Mouse (Mus musculus) MN1 (cell line): ENCODE measurements around the gene Ipo9.
A peak's percentile ranks its signal among the peaks of the same experiment; 100 is the strongest.
"Not testable (repeated sequence)": the region's sequence is repeated elsewhere in the genome, so short reads cannot be mapped to it uniquely, and the experiment has no call there.

Experiments used
- DNase-seq: peaks from one replicate; pipeline ENCODE4 v3.0.0-alpha.2; 2016; ENCODE audit warnings: low spot score

The Ipo9 gene

GRCm38 (mm10) chr1:135427390-135427789 is 2.9 kb downstream of the Ipo9 start:
- DNase-seq = no peak

DNA sequence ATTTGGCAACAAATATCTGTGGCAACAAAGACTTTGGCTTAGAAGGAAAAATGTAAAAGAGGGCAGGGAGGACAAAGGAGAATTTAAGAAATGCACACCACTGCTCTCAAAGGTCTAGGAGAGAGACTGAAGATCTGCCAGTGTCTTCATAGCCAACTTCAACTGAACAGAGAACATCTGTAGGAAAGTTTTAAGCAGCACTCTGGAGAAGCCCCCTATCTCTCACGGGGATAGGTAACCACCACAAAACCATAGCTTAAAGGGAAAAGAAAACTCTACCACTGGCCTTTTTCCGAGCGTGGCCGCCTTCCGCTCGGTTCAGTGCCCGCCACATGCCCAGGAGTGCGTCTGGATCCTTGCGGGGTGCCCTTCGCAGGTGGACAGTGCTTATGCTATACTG is 3.7 kb downstream of the Ipo9 start:
- no peak for DNase-seq

- no peak for DNase-seq
These were observed 7.5 kb downstream of the Ipo9 start for GRCm38 (mm10) chr1:135422772-135423171.

DNA sequence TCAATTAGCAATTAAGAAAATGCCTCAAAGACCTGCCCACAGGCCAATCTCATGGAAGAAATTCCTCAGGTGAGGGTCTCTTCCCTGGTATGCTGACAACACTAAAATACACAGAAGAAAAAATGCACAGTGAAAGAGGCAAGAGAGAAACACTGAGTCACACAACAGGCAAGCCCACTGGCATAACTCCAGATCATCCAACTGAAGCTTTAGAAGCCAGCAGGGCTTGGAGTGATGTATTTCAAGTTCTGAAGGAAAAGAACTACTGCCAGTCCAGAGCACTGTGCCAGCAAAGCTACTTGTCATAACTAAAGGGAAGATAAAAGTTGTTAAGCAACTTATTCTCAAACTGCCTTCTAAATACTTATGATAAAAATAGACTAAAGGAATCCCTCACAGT is 16.3 kb downstream of the Ipo9 start:
- no peak for DNase-seq

GRCm38 (mm10) chr1:135412130-135412529 is 18.2 kb downstream of the Ipo9 start:
- peak; percentile 13 for DNase-seq

DNA sequence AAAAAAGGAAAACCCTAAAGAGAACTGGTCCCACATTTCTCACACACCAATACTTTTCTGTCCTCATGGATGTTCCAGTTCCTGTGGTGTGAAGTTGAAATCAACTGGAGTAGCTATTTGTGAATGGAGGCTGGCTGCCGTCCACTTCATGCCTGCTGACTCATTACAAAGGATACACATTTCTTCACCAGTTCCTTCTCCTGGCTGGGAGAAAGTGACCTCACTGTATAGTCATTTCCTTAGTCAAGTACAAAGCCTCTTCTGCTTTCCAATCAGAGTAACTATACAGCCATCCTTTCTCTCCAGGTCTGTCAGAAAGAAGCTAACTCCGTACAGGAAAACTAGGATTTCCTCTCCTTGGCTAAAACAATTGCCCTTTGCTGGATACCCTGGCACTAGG is 19.3 kb downstream of the Ipo9 start:
- peak; percentile 56 for DNase-seq

GRCm38 (mm10) chr1:135408973-135409372 is 21.3 kb downstream of the Ipo9 start:
- no peak for DNase-seq

DNA sequence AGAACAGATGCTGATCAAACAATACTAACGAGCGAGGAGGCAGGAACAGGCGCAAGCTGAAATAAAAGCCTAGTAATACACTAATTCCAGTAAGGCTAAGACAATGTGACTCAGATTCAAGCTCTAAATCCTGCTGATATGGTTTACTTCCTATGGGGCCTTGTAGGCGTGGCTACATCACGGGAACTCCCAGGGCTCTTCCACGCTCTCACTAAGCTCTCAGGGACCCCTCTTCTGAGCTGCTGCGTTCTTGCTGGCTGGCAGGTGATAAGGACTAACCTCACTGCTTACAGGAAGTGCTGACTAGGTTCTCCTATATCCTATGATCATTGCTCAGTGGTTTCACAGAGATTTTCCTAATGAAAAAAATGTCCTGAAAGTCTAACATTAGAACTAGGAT is 24.9 kb downstream of the Ipo9 start:
- DNase-seq = no peak

DNA sequence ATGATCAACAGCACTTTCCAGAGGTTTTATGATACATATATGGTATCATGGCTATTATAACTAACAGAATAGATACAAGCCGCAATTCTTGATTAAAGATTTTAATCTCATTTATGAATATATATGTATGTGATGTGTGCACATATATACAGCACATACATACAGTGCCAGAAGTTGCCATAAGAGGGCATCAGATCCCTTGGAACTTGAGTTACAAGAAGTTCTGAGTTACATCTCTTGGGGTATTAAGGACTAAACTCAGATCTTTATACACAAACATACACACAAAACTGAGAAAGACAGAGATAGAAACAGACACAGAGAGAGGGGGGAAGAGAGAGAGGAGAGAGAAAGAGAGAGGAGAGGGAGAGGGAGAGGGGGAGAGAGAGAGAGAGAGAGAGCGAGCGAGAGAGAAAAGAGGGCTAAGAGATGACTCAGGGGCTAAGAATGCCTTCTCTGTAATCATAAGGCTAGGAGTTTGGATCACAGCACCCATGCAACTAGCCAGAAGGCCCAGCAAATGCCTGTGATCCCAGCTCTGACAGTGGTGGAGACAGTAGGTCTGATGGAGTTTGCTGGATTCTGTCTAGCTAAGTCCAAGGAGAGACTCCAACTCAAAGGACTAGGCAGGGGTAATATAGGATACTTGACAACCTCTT is 28.7 kb downstream of the Ipo9 start:
- DNase-seq = no peak

DNA sequence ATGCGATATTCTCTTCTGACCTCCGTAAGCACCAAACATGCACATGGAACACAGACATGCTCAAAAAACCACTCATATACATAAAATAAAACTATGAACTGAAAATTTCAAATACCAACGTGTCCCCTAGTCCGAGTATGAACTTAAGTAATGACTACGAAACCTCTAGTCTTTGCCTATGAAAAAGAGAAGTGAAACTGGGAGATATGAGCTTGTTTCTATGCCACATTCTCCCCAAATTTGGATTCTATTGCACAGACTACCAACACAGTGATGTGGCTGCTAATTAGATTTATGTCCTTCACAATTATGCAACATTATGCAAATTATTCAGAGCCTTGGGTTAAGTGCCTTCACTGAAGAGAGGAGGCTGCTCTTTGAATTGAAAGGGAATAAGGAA is 30.8 kb downstream of the Ipo9 start:
- no peak for DNase-seq

DNA sequence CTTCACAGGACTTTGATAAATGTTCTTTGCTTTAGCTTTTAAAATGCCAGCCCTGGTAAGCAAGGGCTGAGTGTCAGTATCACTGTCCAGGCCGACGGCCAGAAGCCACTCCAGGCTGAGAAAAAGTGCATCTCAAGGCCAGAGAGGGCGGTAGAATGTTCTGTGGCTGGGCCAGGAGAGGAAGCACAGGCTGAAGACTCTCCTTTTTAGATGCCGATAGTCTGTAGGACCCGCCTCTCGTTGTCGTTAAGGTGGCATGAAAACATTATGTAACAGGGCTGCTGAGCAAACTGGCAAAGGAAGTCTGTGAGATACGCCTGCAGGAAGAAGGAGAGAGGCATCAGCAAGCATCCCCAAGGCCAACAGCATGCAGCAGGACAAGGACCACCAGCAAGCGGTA is 45.1 kb downstream of the Ipo9 start:
- no peak for DNase-seq

DNA sequence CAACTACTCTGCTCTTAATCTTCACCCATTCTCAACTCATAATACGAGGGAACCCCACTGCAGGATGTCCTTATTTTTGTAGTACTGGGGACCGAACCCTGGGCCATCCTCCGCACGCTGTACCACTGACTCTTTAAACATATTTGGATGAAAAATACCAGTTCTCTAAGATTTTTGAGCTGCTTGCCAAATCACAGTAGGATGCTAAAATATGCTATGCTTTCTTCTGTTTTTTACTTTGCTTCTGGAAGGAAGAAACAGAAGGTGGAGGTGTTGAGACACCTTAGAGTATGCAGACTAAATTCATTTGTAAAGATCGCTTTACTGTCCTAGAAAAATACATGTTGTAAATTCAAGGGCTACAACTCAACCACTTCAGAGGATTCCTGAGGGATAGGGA is 46.1 kb downstream of the Ipo9 start:
- DNase-seq = no peak

- not testable (repeated sequence) for DNase-seq
These were observed 48.7 kb downstream of the Ipo9 start for GRCm38 (mm10) chr1:135381560-135381959.

DNA sequence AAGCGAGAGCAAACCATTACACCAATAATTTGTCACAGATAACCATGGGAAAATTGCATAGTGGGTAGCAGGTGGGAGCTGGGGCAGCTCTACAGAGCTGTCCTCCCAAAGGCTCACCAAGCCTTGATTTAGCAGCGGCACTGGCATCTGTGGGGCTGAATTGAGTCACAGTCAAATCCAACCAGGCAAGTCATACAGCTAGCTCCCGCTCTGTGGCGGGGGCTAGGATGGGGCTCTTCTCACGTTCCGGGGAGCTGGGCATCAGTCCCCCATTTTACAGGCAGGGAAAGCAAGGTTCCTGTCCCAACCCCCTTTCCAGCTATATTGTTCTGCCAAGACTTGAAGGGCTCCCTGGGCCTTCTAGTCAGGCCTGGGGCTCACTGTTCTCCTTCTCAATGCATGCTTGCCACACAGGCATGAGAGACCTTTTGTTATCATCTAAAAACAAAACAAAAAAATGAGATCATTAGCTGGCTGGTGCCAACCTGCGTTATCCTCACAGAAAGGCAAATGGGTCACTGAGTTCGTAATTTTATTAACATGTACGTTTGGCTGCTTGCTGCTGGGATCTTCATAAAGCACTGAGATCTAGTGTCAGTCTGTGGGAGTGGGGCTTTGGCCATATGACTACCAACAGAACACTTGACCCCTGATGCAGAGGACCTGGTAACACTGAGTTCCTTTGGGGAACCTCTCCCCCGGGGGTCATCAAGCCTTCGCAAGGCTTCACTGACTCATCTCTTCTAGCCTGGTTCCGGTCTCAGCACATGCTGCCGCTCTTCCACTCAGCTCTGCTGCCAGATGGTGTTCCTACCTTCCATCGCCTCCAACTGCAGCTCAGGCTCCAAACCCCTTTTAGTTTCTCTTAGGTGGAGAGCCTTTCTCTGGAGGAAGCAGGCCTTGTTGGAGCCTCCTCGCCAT is 50.0 kb downstream of the Ipo9 start:
- no peak for DNase-seq

DNA sequence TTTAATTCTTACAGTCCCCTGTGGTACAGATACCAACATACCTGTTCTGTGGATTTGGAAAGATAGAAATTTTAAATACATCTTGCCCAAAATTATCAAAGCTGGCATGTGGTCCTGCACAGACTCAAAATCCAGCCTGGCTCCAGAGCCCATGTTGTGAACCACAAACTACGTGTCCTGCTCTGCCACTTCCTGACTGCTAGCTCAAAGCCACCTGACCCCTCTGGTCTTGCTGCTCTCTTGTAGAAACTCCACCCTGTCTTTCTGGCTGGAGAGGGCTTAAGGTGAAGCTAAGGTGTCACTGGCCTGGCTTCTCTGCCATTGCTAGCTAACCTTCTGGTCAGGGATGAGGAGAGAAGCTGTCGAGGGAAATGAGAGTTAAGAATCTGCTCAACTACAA is 51.3 kb downstream of the Ipo9 start:
- DNase-seq = no peak

- no peak for DNase-seq
These were observed 51.7 kb downstream of the Ipo9 start for GRCm38 (mm10) chr1:135378576-135378975.

GRCm38 (mm10) chr1:135374868-135375581 is 55.3 kb downstream of the Ipo9 start, which contains the start of gene Shisa4:
Shisa4 (minus strand) TSS chr1:135375237.
- peak; percentile 89 for DNase-seq

DNA sequence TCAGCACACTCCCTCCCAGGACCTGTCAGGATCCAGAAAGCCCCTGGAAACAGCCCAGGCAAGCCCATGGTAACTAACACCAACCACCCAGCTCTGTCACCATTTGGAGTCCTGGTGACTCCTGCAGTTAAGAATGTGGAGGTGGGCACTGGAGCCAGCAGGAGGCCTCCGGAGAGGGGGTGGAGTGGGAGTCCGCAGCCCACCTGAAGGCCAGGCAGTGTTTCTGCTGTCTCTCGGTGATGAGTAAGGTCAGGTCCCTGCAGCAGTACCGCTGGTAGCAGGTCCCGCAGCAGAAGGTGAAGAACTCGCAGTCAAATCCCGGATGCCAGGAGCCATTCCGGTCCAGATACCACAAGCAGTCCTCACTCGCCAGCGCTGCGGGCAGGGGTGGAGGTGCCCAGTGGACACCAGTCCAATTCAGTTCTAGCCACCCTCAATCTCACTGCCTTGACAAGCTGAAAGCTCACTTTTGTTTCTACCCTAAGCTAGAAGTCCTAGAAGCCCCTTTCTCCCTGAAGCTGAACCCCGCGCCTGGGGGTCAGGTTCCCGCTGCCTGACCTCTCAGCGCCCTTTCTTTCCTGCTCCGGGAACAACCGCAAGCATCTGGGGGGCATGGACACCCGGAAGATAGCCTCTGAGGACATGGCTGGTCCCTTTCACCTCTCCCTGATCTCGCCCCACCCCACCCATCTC is 56.0 kb downstream of the Ipo9 start:
- DNase-seq = peak; percentile 53

- no peak for DNase-seq
These were observed 57.1 kb downstream of the Ipo9 start for GRCm38 (mm10) chr1:135373171-135373677.

GRCm38 (mm10) chr1:135369415-135369814 is 60.9 kb downstream of the Ipo9 start:
- DNase-seq = no peak

GRCm38 (mm10) chr1:135368982-135369381 is 61.3 kb downstream of the Ipo9 start:
- DNase-seq = peak; percentile 85

- DNase-seq = peak; percentile 95
These were observed 62.1 kb downstream of the Ipo9 start for GRCm38 (mm10) chr1:135368245-135368644.
